Mouse (Mus musculus) forebrain, postnatal 0 days (tissue): ENCODE data around the gene Cysrt1. TPM values are rescaled to one million over a fixed set of nuclear protein-coding genes. Genes with fewer than 3 reads are reported as not detected.

Experiments
- ATAC-seq: fragments of 200-750 bp; cut with Nextera tagmentation; 2 replicates; pipeline ENCODE4 v1.8.0; 2017; ENCODE audit warnings: mild to moderate bottlenecking, moderate library complexity
- DNase-seq: peaks from one replicate; pipeline ENCODE4 v3.0.0-alpha.2; 2015
- H3K27ac ChIP-seq: fragments of 300-500 bp; sonication (generic); 2 replicates; pipeline ENCODE4 v1.5.1; 2014; ENCODE audit warnings: low read depth, mild to moderate bottlenecking, antibody characterized with exemption, low read length, moderate library complexity, mixed read lengths
- H3K27me3 ChIP-seq: fragments of 300-500 bp; sonication (generic); 2 replicates; pipeline ENCODE4 v1.6.1; 2014; ENCODE audit warnings: mild to moderate bottlenecking, low read length, mixed read lengths; ENCODE audit not compliant: insufficient read depth
- H3K36me3 ChIP-seq: fragments of 300-500 bp; sonication (generic); 2 replicates; pipeline ENCODE4 v1.6.1; 2014; ENCODE audit warnings: mild to moderate bottlenecking, moderate library complexity; ENCODE audit not compliant: insufficient read depth
- H3K4me1 ChIP-seq: fragments of 300-500 bp; sonication (generic); 2 replicates; pipeline ENCODE4 v1.6.1; 2014; ENCODE audit warnings: antibody characterized with exemption; ENCODE audit not compliant: insufficient read depth
- H3K4me2 ChIP-seq: fragments of 300-500 bp; sonication (generic); 2 replicates; pipeline ENCODE4 v1.6.1; 2014; ENCODE audit warnings: low read depth, mild to moderate bottlenecking, moderate library complexity
- H3K4me3 ChIP-seq: fragments of 300-500 bp; sonication (generic); 2 replicates; pipeline ENCODE4 v1.5.1; 2014; ENCODE audit warnings: low read depth, low read length, mixed read lengths
- H3K9ac ChIP-seq: fragments of 300-500 bp; sonication (generic); 2 replicates; pipeline ENCODE4 v1.6.1; 2014; ENCODE audit warnings: mild to moderate bottlenecking
- H3K9me3 ChIP-seq: fragments of 300-500 bp; sonication (generic); 2 replicates; pipeline ENCODE4 v1.6.1; 2016; ENCODE audit warnings: low read length
- CTCF ChIP-seq: sonication (generic); IDR thresholded peaks from 2 replicates; pipeline ENCODE4 v1.5.1; 2016; ENCODE audit warnings: antibody characterized with exemption, control low read depth, low read depth
- WGBS: fragments of 180-500 bp; shearing (Covaris S2); extraction: QIAGEN DNeasy Blood & Tissue Kit; methylation state at CpG from one replicate; pipeline ENCODE4 v1.1.7; 2014; 5-methylcytosine and 5-hydroxymethylcytosine counted together
- polyA plus RNA-seq: library from polyadenylated mRNA; unstranded; fragments of >200 nt; fragmentation: Nextera tagmentation; extraction: Ambion mirVana; gene quantifications from 2 replicates; pipeline ENCODE4 v1.2.1, GENCODE M21; 2015
- total RNA-seq: library from RNA; depleted of rRNA; stranded (reverse); fragments of >200 nt; gene quantifications from 2 replicates; pipeline ENCODE4 v1.2.3, GENCODE M21; 2014; rRNA removed

Cysrt1 gene
- total and polyA plus RNA-seq, 2 experiments from 2014 or later, result not detected

DNA sequence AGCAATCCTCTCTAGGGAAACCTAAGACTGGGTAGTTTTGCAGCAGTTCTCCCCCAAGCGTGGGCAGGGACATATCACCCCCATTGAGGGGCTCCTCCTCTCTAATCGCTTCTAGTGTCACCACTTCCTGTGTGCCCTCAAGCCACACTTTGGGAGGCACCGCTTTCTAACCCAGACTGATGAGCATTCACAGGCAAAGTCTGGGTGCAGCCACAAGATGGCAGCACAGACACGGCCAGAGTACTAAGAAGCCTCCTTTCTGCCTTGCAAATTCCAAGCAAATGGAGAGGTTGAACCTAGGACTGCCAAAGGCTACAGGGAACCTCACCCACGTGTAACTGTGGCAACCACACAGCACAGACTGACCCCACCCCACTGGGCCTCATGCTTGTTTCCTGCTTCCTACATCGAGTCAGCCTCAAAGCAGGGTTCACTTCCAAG, 48.9 kb downstream of the Cysrt1 start:
- Histone ChIP-seq H3K4me3 (no peak overlapping the region), H3K4me2 (no peak overlapping the region), H3K27me3 (peaks cover 6% of the 10 kb centered on the region; the same call in 1 of the 2 replicates), H3K27ac (no peak overlapping the region), H3K36me3 (peaks cover 6% of the 10 kb centered on the region), H3K4me1 (no peaks in the 10 kb centered on the region), H3K9me3 (no peaks in the 10 kb centered on the region), H3K9ac (no peak overlapping the region)
- 2% methylated on average over 6 of the region's 6 CpGs for WGBS
- ATAC-seq (peak; percentile 87), DNase-seq (peak; percentile 87)
- TF ChIP-seq CTCF, result peak; percentile 97

Other genes with a start within 250 kb of the Cysrt1 start
Only the 30 nearest of the 31 such genes appear.
- 285 and 329 TPM in 2 replicates for gene Nsmf, start 188.1 kb downstream of the Cysrt1 start, total RNA-seq
- gene Nsmf, start 188.1 kb downstream of the Cysrt1 start, polyA plus RNA-seq, result 258 and 262 TPM in 2 replicates
- gene Entpd8, start 162.1 kb downstream of the Cysrt1 start, total RNA-seq, result not detected in 2 replicates
- gene Entpd8, start 162.1 kb downstream of the Cysrt1 start, polyA plus RNA-seq, result not detected in 2 replicates
- not detected in 2 replicates for gene Noxa1, start 147.3 kb downstream of the Cysrt1 start, total RNA-seq
- gene Noxa1, start 147.3 kb downstream of the Cysrt1 start, polyA plus RNA-seq, result not detected in 2 replicates
- 38.2 and 40.0 TPM in 2 replicates for gene Nrarp, start 61.7 kb downstream of the Cysrt1 start, total RNA-seq
- gene Nrarp, start 61.7 kb downstream of the Cysrt1 start, polyA plus RNA-seq, result 17.0 and 17.8 TPM in 2 replicates
- gene Tor4a, start 45.6 kb downstream of the Cysrt1 start, total RNA-seq, result 1.7 and 3.3 TPM in 2 replicates
- 0.92 and 1.2 TPM in 2 replicates for gene Tor4a, start 45.6 kb downstream of the Cysrt1 start, polyA plus RNA-seq
- gene Nelfb, start 31.0 kb downstream of the Cysrt1 start, total RNA-seq, result 94.6 and 115 TPM in 2 replicates
- 57.1 and 76.1 TPM in 2 replicates for gene Nelfb, start 31.0 kb downstream of the Cysrt1 start, polyA plus RNA-seq
- gene Stpg3, start 27.8 kb downstream of the Cysrt1 start, total RNA-seq, result not detected in 2 replicates
- gene Stpg3, start 27.8 kb downstream of the Cysrt1 start, polyA plus RNA-seq, result not detected in 2 replicates
- not detected in 2 replicates for gene Fam166a, start 23.7 kb downstream of the Cysrt1 start, total RNA-seq
- 0.94 TPM in 1 of 2 replicates, not detected in the other for gene Fam166a, start 23.7 kb downstream of the Cysrt1 start, polyA plus RNA-seq
- 553 and 579 TPM in 2 replicates for gene Tubb4b, start 17.8 kb downstream of the Cysrt1 start, total RNA-seq
- gene Tubb4b, start 17.8 kb downstream of the Cysrt1 start, polyA plus RNA-seq, result 382 and 469 TPM in 2 replicates
- not detected in 2 replicates for gene Slc34a3, start 8.1 kb downstream of the Cysrt1 start, total RNA-seq
- not detected in 2 replicates for gene Slc34a3, start 8.1 kb downstream of the Cysrt1 start, polyA plus RNA-seq
- gene Rnf224, start 5.7 kb downstream of the Cysrt1 start, total RNA-seq, result not detected in 2 replicates
- not detected in 2 replicates for gene Rnf224, start 5.7 kb downstream of the Cysrt1 start, polyA plus RNA-seq
- 77.6 and 84.1 TPM in 2 replicates for gene Rnf208, start 197 bp downstream of the Cysrt1 start, total RNA-seq
- 193 and 205 TPM in 2 replicates for gene Rnf208, start 197 bp downstream of the Cysrt1 start, polyA plus RNA-seq
- 10.1 and 12.8 TPM in 2 replicates for gene AL732309.1, start 4.4 kb upstream of the Cysrt1 start, total RNA-seq
- 3.0 and 3.1 TPM in 2 replicates for gene AL732309.1, start 4.4 kb upstream of the Cysrt1 start, polyA plus RNA-seq
- gene Tmem203, start 13.0 kb upstream of the Cysrt1 start, total RNA-seq, result 29.2 and 42.5 TPM in 2 replicates
- 22.7 and 27.7 TPM in 2 replicates for gene Tmem203, start 13.0 kb upstream of the Cysrt1 start, polyA plus RNA-seq
- 15.2 and 18.1 TPM in 2 replicates for gene Tprn, start 20.2 kb upstream of the Cysrt1 start, total RNA-seq
- 16.4 and 18.8 TPM in 2 replicates for gene Tprn, start 20.2 kb upstream of the Cysrt1 start, polyA plus RNA-seq
- 108 and 127 TPM in 2 replicates for gene Ssna1, start 30.0 kb upstream of the Cysrt1 start, total RNA-seq
- gene Ssna1, start 30.0 kb upstream of the Cysrt1 start, polyA plus RNA-seq, result 189 and 195 TPM in 2 replicates
- gene Anapc2, start 30.0 kb upstream of the Cysrt1 start, total RNA-seq, result 30.2 and 37.9 TPM in 2 replicates
- 90.7 and 108 TPM in 2 replicates for gene Anapc2, start 30.0 kb upstream of the Cysrt1 start, polyA plus RNA-seq
- not detected in 2 replicates for gene Tmem210, start 45.7 kb upstream of the Cysrt1 start, total RNA-seq
- not detected in 2 replicates for gene Tmem210, start 45.7 kb upstream of the Cysrt1 start, polyA plus RNA-seq
- gene Lrrc26, start 47.5 kb upstream of the Cysrt1 start, total RNA-seq, result not detected in 2 replicates
- gene Lrrc26, start 47.5 kb upstream of the Cysrt1 start, polyA plus RNA-seq, result 0.15 TPM in 1 of 2 replicates, not detected in the other
- gene Grin1, start 76.7 kb upstream of the Cysrt1 start, total RNA-seq, result 77.3 and 88.5 TPM in 2 replicates
- gene Grin1, start 76.7 kb upstream of the Cysrt1 start, polyA plus RNA-seq, result 46.9 and 58.2 TPM in 2 replicates
- 54.0 and 66.1 TPM in 2 replicates for gene Man1b1, start 89.9 kb upstream of the Cysrt1 start, total RNA-seq
- gene Man1b1, start 89.9 kb upstream of the Cysrt1 start, polyA plus RNA-seq, result 35.5 and 43.8 TPM in 2 replicates
- gene Dpp7, start 113.9 kb upstream of the Cysrt1 start, total RNA-seq, result 17.4 and 21.7 TPM in 2 replicates
- 15.3 and 19.8 TPM in 2 replicates for gene Dpp7, start 113.9 kb upstream of the Cysrt1 start, polyA plus RNA-seq
- gene Uap1l1, start 123.2 kb upstream of the Cysrt1 start, total RNA-seq, result 4.1 and 5.2 TPM in 2 replicates
- gene Uap1l1, start 123.2 kb upstream of the Cysrt1 start, polyA plus RNA-seq, result 10.4 and 11.9 TPM in 2 replicates
- 13.2 and 13.9 TPM in 2 replicates for gene Sapcd2, start 129.9 kb upstream of the Cysrt1 start, total RNA-seq
- 9.5 and 12.7 TPM in 2 replicates for gene Sapcd2, start 129.9 kb upstream of the Cysrt1 start, polyA plus RNA-seq
- gene Entpd2, start 153.4 kb upstream of the Cysrt1 start, total RNA-seq, result 8.2 and 13.5 TPM in 2 replicates
- 14.2 and 18.2 TPM in 2 replicates for gene Entpd2, start 153.4 kb upstream of the Cysrt1 start, polyA plus RNA-seq
- gene Npdc1, start 156.9 kb upstream of the Cysrt1 start, total RNA-seq, result 179 and 188 TPM in 2 replicates
- 413 and 442 TPM in 2 replicates for gene Npdc1, start 156.9 kb upstream of the Cysrt1 start, polyA plus RNA-seq
- gene Fut7, start 180.8 kb upstream of the Cysrt1 start, total RNA-seq, result 1.3 TPM in 1 of 2 replicates, not detected in the other
- gene Fut7, start 180.8 kb upstream of the Cysrt1 start, polyA plus RNA-seq, result 0.17 and 0.23 TPM in 2 replicates
- gene Abca2, start 186.3 kb upstream of the Cysrt1 start, total RNA-seq, result 51.5 and 67.4 TPM in 2 replicates
- 8.8 and 10.5 TPM in 2 replicates for gene Abca2, start 186.3 kb upstream of the Cysrt1 start, polyA plus RNA-seq
- 0.48 TPM in 1 of 2 replicates, not detected in the other for gene Clic3, start 214.4 kb upstream of the Cysrt1 start, total RNA-seq
- 2.5 and 3.6 TPM in 2 replicates for gene Clic3, start 214.4 kb upstream of the Cysrt1 start, polyA plus RNA-seq
- gene Paxx, start 218.6 kb upstream of the Cysrt1 start, total RNA-seq, result 154 and 164 TPM in 2 replicates
- gene Paxx, start 218.6 kb upstream of the Cysrt1 start, polyA plus RNA-seq, result 151 and 154 TPM in 2 replicates